Mouse (Mus musculus): ENCODE data around the gene Rad51c. TPM values are rescaled to one million over a fixed set of nuclear protein-coding genes. Genes with fewer than 3 reads are reported as not detected.
A peak's percentile ranks its signal among the peaks of the same experiment; 100 is the strongest.
"Not testable (repeated sequence)": the region's sequence is repeated elsewhere in the genome, so short reads cannot be mapped to it uniquely, and the experiment has no call there.

The Rad51c gene
- 11.6 and 11.9 TPM in 2 replicates for polyA plus RNA-seq (2014; fragmentation: Nextera tagmentation; extraction: Ambion mirVana)

GRCm38 (mm10) chr11:87404876-87405275, at the start of gene Rad51c, which contains the start of gene Tex14:
Rad51c (minus strand) TSS chr11:87404954.
Tex14 (plus strand) TSS chr11:87405065.
- Histone ChIP-seq H3K27me3 (ENCODE audit: control insufficient read depth, insufficient read depth, low read length) (no peaks in the 10 kb centered on the region), H3K4me3 (ENCODE audit: low read depth, low read length) (peak within 1 kb of the TSS; percentile 56), H3K27ac (ENCODE audit: low read depth, low read length) (peak within 1 kb of the TSS; percentile 84), H3K4me1 (ENCODE audit: control insufficient read depth, insufficient read depth, low read length) (peaks cover 4% of the 10 kb centered on the region; the same call in 1 of the 2 replicates), H3K9ac (ENCODE audit: low read depth, low read length) (peak within 1 kb of the TSS; percentile 83), H3K36me3 (ENCODE audit: control insufficient read depth, insufficient read depth, low read length) (no peaks in the 10 kb centered on the region; the same call in 1 of the 2 replicates), H3K9me3 (replicated peaks; ENCODE audit: control insufficient read depth, low read length) (no peaks in the 10 kb centered on the region), H3K4me2 (peak within 1 kb of the TSS; percentile 78)
- WGBS (ENCODE audit: insufficient replicate concordance) = 69% methylated on average over 27 of the region's 27 CpGs
- ATAC-seq (replicated peaks; ENCODE audit: insufficient number of reproducible peaks, low FRiP score, low TSS enrichment) = no peak

- Histone ChIP-seq H3K4me1 (ENCODE audit: control insufficient read depth, insufficient read depth, low read length) (no peaks in the 10 kb centered on the region), H3K27ac (ENCODE audit: low read depth, low read length) (no peak overlapping the region), H3K4me3 (ENCODE audit: low read depth, low read length) (no peak overlapping the region), H3K36me3 (ENCODE audit: control insufficient read depth, insufficient read depth, low read length) (no peaks in the 10 kb centered on the region), H3K9ac (ENCODE audit: low read depth, low read length) (no peak overlapping the region), H3K4me2 (no peak overlapping the region), H3K9me3 (replicated peaks; ENCODE audit: control insufficient read depth, low read length) (no peaks in the 10 kb centered on the region), H3K27me3 (ENCODE audit: control insufficient read depth, insufficient read depth, low read length) (no peaks in the 10 kb centered on the region)
- no peak for ATAC-seq (replicated peaks; ENCODE audit: insufficient number of reproducible peaks, low FRiP score, low TSS enrichment)
- 74% methylated on average over 2 of the region's 2 CpGs for WGBS (ENCODE audit: insufficient replicate concordance)
These were observed 49.4 kb upstream of the Rad51c start for GRCm38 (mm10) chr11:87454035-87454690.

- H3K27ac ChIP-seq (ENCODE audit: low read depth, low read length) = no peak overlapping the region
- H3K4me3 ChIP-seq (ENCODE audit: low read depth, low read length) = no peak overlapping the region
- peak overlapping the region; percentile 35 for H3K4me2 ChIP-seq
- H3K9ac ChIP-seq (ENCODE audit: low read depth, low read length) = no peak overlapping the region
- no peak for ATAC-seq (replicated peaks; ENCODE audit: insufficient number of reproducible peaks, low FRiP score, low TSS enrichment)
- WGBS (ENCODE audit: insufficient replicate concordance) = 16% methylated on average over 13 of the region's 13 CpGs
- no peaks in the 10 kb centered on the region for H3K4me1 ChIP-seq (ENCODE audit: control insufficient read depth, insufficient read depth, low read length)
- H3K27me3 ChIP-seq (ENCODE audit: control insufficient read depth, insufficient read depth, low read length) = no peaks in the 10 kb centered on the region
- H3K9me3 ChIP-seq (replicated peaks; ENCODE audit: control insufficient read depth, low read length) = no peaks in the 10 kb centered on the region
- H3K36me3 ChIP-seq (ENCODE audit: control insufficient read depth, insufficient read depth, low read length) = no peaks in the 10 kb centered on the region
These were observed 48.7 kb upstream of the Rad51c start for GRCm38 (mm10) chr11:87453216-87454034.

GRCm38 (mm10) chr11:87452779-87453178, 48.0 kb upstream of the Rad51c start:
- WGBS (ENCODE audit: insufficient replicate concordance) = 70% methylated on average over 6 of the region's 8 CpGs

GRCm38 (mm10) chr11:87449847-87450246, 45.1 kb upstream of the Rad51c start:
- 55% methylated on average over 5 of the region's 5 CpGs for WGBS (ENCODE audit: insufficient replicate concordance)

More at GRCm38 (mm10) chr11:87452779-87453178, 48.0 kb upstream of the Rad51c start:
- not testable (repeated sequence) for H3K27ac ChIP-seq (ENCODE audit: low read depth, low read length); H3K4me1 ChIP-seq (ENCODE audit: control insufficient read depth, insufficient read depth, low read length); H3K9ac ChIP-seq (ENCODE audit: low read depth, low read length); H3K4me3 ChIP-seq (ENCODE audit: low read depth, low read length); H3K4me2 ChIP-seq; ATAC-seq (replicated peaks; ENCODE audit: insufficient number of reproducible peaks, low FRiP score, low TSS enrichment); H3K9me3 ChIP-seq (replicated peaks; ENCODE audit: control insufficient read depth, low read length); H3K27me3 ChIP-seq (ENCODE audit: control insufficient read depth, insufficient read depth, low read length); H3K36me3 ChIP-seq (ENCODE audit: control insufficient read depth, insufficient read depth, low read length)

GRCm38 (mm10) chr11:87449200-87449547, 44.4 kb upstream of the Rad51c start:
- Histone ChIP-seq H3K4me1 (ENCODE audit: control insufficient read depth, insufficient read depth, low read length) (0 out of 2 replicates have a peak, but pooled peaks cover 5% of the 10 kb centered on the region), H3K4me3 (ENCODE audit: low read depth, low read length) (no peak overlapping the region), H3K27me3 (ENCODE audit: control insufficient read depth, insufficient read depth, low read length) (no peaks in the 10 kb centered on the region), H3K36me3 (ENCODE audit: control insufficient read depth, insufficient read depth, low read length) (no peaks in the 10 kb centered on the region), H3K9ac (ENCODE audit: low read depth, low read length) (no peak overlapping the region), H3K9me3 (replicated peaks; ENCODE audit: control insufficient read depth, low read length) (no peaks in the 10 kb centered on the region), H3K27ac (ENCODE audit: low read depth, low read length) (no peak overlapping the region), H3K4me2 (peak overlapping the region; percentile 12; the same call in 1 of the 2 replicates)
- ATAC-seq (replicated peaks; ENCODE audit: insufficient number of reproducible peaks, low FRiP score, low TSS enrichment) = no peak
- 13% methylated on average over 3 of the region's 3 CpGs for WGBS (ENCODE audit: insufficient replicate concordance)

More at GRCm38 (mm10) chr11:87449847-87450246, 45.1 kb upstream of the Rad51c start:
- not testable (repeated sequence) for H3K4me2 ChIP-seq; H3K9ac ChIP-seq (ENCODE audit: low read depth, low read length); H3K27me3 ChIP-seq (ENCODE audit: control insufficient read depth, insufficient read depth, low read length); H3K4me1 ChIP-seq (ENCODE audit: control insufficient read depth, insufficient read depth, low read length); ATAC-seq (replicated peaks; ENCODE audit: insufficient number of reproducible peaks, low FRiP score, low TSS enrichment); H3K36me3 ChIP-seq (ENCODE audit: control insufficient read depth, insufficient read depth, low read length); H3K27ac ChIP-seq (ENCODE audit: low read depth, low read length); H3K4me3 ChIP-seq (ENCODE audit: low read depth, low read length); H3K9me3 ChIP-seq (replicated peaks; ENCODE audit: control insufficient read depth, low read length)

GRCm38 (mm10) chr11:87448476-87449199, 43.9 kb upstream of the Rad51c start:
- not testable (repeated sequence) for H3K27me3 ChIP-seq (ENCODE audit: control insufficient read depth, insufficient read depth, low read length); H3K4me1 ChIP-seq (ENCODE audit: control insufficient read depth, insufficient read depth, low read length); H3K27ac ChIP-seq (ENCODE audit: low read depth, low read length); H3K4me3 ChIP-seq (ENCODE audit: low read depth, low read length); H3K36me3 ChIP-seq (ENCODE audit: control insufficient read depth, insufficient read depth, low read length); H3K9me3 ChIP-seq (replicated peaks; ENCODE audit: control insufficient read depth, low read length)
- H3K4me2 ChIP-seq = peak overlapping the region; percentile 12; the same call in 1 of the 2 replicates
- WGBS (ENCODE audit: insufficient replicate concordance) = under 1% methylated on average over 6 of the region's 32 CpGs
- peak; percentile 93 for ATAC-seq (replicated peaks; ENCODE audit: insufficient number of reproducible peaks, low FRiP score, low TSS enrichment)
- H3K9ac ChIP-seq (ENCODE audit: low read depth, low read length) = peak overlapping the region; percentile 62; the same call in 1 of the 2 replicates

- peak overlapping the region; percentile 62 for H3K9ac ChIP-seq (ENCODE audit: low read depth, low read length)
- H3K4me3 ChIP-seq (ENCODE audit: low read depth, low read length) = peak overlapping the region; percentile 32
- WGBS (ENCODE audit: insufficient replicate concordance) = under 1% methylated on average over 31 of the region's 34 CpGs
- peak overlapping the region; percentile 67 for H3K4me2 ChIP-seq
- not testable (repeated sequence) for H3K4me1 ChIP-seq (ENCODE audit: control insufficient read depth, insufficient read depth, low read length); H3K9me3 ChIP-seq (replicated peaks; ENCODE audit: control insufficient read depth, low read length); H3K36me3 ChIP-seq (ENCODE audit: control insufficient read depth, insufficient read depth, low read length); H3K27me3 ChIP-seq (ENCODE audit: control insufficient read depth, insufficient read depth, low read length)
- H3K27ac ChIP-seq (ENCODE audit: low read depth, low read length) = 0 out of 2 replicates have a peak overlapping the region, but pooled peaks have one; percentile 22
- peak; percentile 97 for ATAC-seq (replicated peaks; ENCODE audit: insufficient number of reproducible peaks, low FRiP score, low TSS enrichment)
These were observed 43.3 kb upstream of the Rad51c start for GRCm38 (mm10) chr11:87448081-87448475.

All from heart, embryonic 11.5 days (tissue).